Mouse (Mus musculus): ENCODE measurements at regions not wholly inside any gene's neighbourhood (a gene's known extent, or its start where the extent isn't known, plus 50 kb on each side); places are given as distances from the start of the nearest gene placed in this dataset.
"Not testable (repeated sequence)": the region's sequence is repeated elsewhere in the genome, so short reads cannot be mapped to it uniquely, and the experiment has no call there.

GRCm38 (mm10) chr16:46840764-46841163 lies 342.4 kb upstream of the Nectin3 start:
- H3K36me3 ChIP-seq (ENCODE audit: control insufficient read depth, insufficient read depth, low read length) = no peaks in the 10 kb centered on the region
- H3K27ac ChIP-seq (ENCODE audit: low read depth, low read length) = no peak overlapping the region
- H3K4me3 ChIP-seq (ENCODE audit: low read depth, low read length) = no peak overlapping the region

DNA sequence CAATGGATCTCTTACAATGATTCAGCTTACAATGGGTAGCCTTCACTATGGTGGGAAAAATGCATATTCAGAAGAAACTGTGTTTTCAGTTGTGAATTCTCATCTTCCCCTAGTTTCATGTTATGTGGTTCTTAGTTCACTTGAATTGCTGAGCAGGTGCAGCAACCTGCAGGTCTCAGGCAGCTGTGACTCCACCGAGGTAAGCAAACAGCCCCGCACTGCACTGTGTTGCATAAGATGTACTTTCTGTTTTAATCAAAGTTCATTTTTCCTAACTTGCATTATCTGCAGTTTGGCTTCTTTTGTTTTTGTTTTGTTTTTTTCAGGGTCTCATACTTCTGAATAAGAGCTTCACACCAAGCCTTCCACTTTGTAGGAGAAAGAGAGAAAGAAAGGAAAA lies 326.8 kb upstream of the Nectin3 start:
- Histone ChIP-seq H3K9ac (ENCODE audit: low read length) (no peak overlapping the region), H3K27me3 (replicated peaks; ENCODE audit: control insufficient read depth, insufficient read depth, low read length) (no peaks in the 10 kb centered on the region), H3K36me3 (ENCODE audit: control insufficient read depth, insufficient read depth, low read length) (no peaks in the 10 kb centered on the region), H3K27ac (ENCODE audit: low read depth, low read length) (no peak overlapping the region), H3K4me2 (ENCODE audit: low read length) (no peak overlapping the region), H3K4me1 (ENCODE audit: control insufficient read depth, insufficient read depth, low read length) (no peaks in the 10 kb centered on the region), H3K4me3 (ENCODE audit: low read depth, low read length) (no peak overlapping the region), H3K9me3 (replicated peaks; ENCODE audit: control insufficient read depth, low read length) (no peaks in the 10 kb centered on the region)
- 90% methylated on average over 2 of the region's 2 CpGs for WGBS
- DNase-seq (ENCODE audit: low spot score) (no peak), ATAC-seq (no peak)

More at GRCm38 (mm10) chr16:46840764-46841163, 342.4 kb upstream of the Nectin3 start:
- H3K9me3 ChIP-seq (replicated peaks; ENCODE audit: control insufficient read depth, low read length) = no peaks in the 10 kb centered on the region
- no peaks in the 10 kb centered on the region for H3K4me1 ChIP-seq (ENCODE audit: control insufficient read depth, insufficient read depth, low read length)
- ATAC-seq = no peak
- no peak overlapping the region for H3K9ac ChIP-seq (ENCODE audit: low read length)
- no peak overlapping the region for H3K4me2 ChIP-seq (ENCODE audit: low read length)
- DNase-seq (ENCODE audit: low spot score) = no peak
- H3K27me3 ChIP-seq (replicated peaks; ENCODE audit: control insufficient read depth, insufficient read depth, low read length) = no peaks in the 10 kb centered on the region

DNA sequence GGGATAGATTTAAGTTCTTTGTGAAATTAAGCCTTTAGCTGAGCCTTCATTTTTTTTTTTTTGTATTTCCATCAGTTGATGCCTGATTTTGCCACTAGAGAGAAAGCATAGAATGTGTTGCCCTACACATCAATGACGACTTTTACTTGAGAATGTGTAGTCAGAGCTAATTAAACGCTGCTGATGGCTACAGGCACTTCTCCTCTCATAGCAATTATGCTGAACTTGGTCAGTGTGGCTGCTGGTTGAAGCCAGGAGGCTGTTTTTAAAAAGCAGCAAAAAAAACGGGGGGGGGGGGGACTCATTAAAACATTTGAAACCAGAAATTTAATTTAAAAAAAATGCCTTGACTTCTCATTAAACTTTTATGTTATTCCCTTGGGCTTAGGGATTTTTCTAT lies 324.4 kb upstream of the Nectin3 start:
- no peaks in the 10 kb centered on the region for H3K4me1 ChIP-seq (ENCODE audit: control insufficient read depth, insufficient read depth, low read length)
- no peaks in the 10 kb centered on the region for H3K27me3 ChIP-seq (replicated peaks; ENCODE audit: control insufficient read depth, insufficient read depth, low read length)
- peak; percentile 32 for DNase-seq (ENCODE audit: low spot score)
- H3K9ac ChIP-seq (ENCODE audit: low read length) = no peak overlapping the region
- H3K27ac ChIP-seq (ENCODE audit: low read depth, low read length) = no peak overlapping the region
- no peaks in the 10 kb centered on the region for H3K9me3 ChIP-seq (replicated peaks; ENCODE audit: control insufficient read depth, low read length)
- peak; percentile 42; the same call in 1 of the 2 replicates for ATAC-seq
- no peaks in the 10 kb centered on the region for H3K36me3 ChIP-seq (ENCODE audit: control insufficient read depth, insufficient read depth, low read length)
- 19% methylated on average over 3 of the region's 3 CpGs for WGBS
- H3K4me3 ChIP-seq (ENCODE audit: low read depth, low read length) = no peak overlapping the region
- no peak overlapping the region for H3K4me2 ChIP-seq (ENCODE audit: low read length)

- ATAC-seq (peak; percentile 52; the same call in 1 of the 2 replicates), DNase-seq (ENCODE audit: low spot score) (peak; percentile 14)
- H3K4me1 ChIP-seq (ENCODE audit: control insufficient read depth, insufficient read depth, low read length) = no peaks in the 10 kb centered on the region
- no peak overlapping the region for H3K9ac ChIP-seq (ENCODE audit: low read length)
- 78% methylated on average over 1 of the region's 1 CpGs for WGBS
- no peak overlapping the region for H3K4me3 ChIP-seq (ENCODE audit: low read depth, low read length)
- H3K27me3 ChIP-seq (replicated peaks; ENCODE audit: control insufficient read depth, insufficient read depth, low read length) = no peaks in the 10 kb centered on the region
- no peak overlapping the region for H3K4me2 ChIP-seq (ENCODE audit: low read length)
- no peaks in the 10 kb centered on the region for H3K9me3 ChIP-seq (replicated peaks; ENCODE audit: control insufficient read depth, low read length)
- no peak overlapping the region for H3K27ac ChIP-seq (ENCODE audit: low read depth, low read length)
- no peaks in the 10 kb centered on the region for H3K36me3 ChIP-seq (ENCODE audit: control insufficient read depth, insufficient read depth, low read length)
These were observed 319.9 kb upstream of the Nectin3 start for GRCm38 (mm10) chr16:46818215-46818614.

DNA sequence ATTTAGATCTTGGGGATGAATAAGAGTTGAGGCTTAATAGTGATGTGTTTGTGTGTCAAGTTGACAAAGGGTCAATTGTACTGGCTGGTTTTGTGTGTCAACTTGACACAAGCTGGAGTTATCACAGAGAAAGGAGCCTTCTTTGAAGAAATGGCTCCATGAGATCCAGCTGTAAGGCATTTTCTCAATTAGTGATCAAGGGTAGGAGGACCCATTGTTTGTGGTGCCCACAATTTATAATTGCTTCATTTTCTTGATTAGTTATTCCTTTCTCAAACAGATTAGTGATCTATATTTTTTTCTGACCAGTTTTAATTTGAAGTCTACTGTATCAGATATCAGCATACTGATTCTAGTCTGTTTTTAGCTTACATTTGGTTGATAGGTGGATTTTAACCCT lies 313.5 kb upstream of the Nectin3 start:
- H3K4me3 ChIP-seq (ENCODE audit: low read depth, low read length); H3K9me3 ChIP-seq (replicated peaks; ENCODE audit: control insufficient read depth, low read length); H3K4me2 ChIP-seq (ENCODE audit: low read length); ATAC-seq; DNase-seq (ENCODE audit: low spot score); H3K27me3 ChIP-seq (replicated peaks; ENCODE audit: control insufficient read depth, insufficient read depth, low read length); H3K9ac ChIP-seq (ENCODE audit: low read length); H3K4me1 ChIP-seq (ENCODE audit: control insufficient read depth, insufficient read depth, low read length); H3K36me3 ChIP-seq (ENCODE audit: control insufficient read depth, insufficient read depth, low read length); H3K27ac ChIP-seq (ENCODE audit: low read depth, low read length): not testable (repeated sequence)

DNA sequence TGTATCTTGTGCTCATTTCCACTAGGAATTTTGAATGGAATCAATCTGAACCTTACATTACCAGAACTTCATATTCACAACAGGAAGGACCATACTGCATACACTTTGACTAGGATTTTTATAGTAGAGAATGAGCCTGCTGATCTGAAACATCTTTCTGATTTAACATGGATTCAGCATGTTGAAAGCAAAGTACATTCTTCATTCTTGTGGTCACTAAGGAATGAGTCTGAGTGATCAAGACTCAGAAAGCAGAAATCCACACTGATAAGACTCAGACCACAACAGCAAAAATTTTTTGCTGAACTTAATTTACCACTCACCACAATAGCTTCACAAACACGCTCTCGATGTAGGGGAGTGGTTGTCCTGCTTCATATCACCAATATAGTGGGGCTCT lies 309.2 kb upstream of the Nectin3 start:
- Histone ChIP-seq H3K9ac (ENCODE audit: low read length) (no peak overlapping the region), H3K27me3 (replicated peaks; ENCODE audit: control insufficient read depth, insufficient read depth, low read length) (no peaks in the 10 kb centered on the region), H3K4me1 (ENCODE audit: control insufficient read depth, insufficient read depth, low read length) (no peaks in the 10 kb centered on the region), H3K4me2 (ENCODE audit: low read length) (no peak overlapping the region), H3K4me3 (ENCODE audit: low read depth, low read length) (no peak overlapping the region), H3K27ac (ENCODE audit: low read depth, low read length) (no peak overlapping the region), H3K36me3 (ENCODE audit: control insufficient read depth, insufficient read depth, low read length) (no peaks in the 10 kb centered on the region), H3K9me3 (replicated peaks; ENCODE audit: control insufficient read depth, low read length) (no peaks in the 10 kb centered on the region)
- ATAC-seq (no peak), DNase-seq (ENCODE audit: low spot score) (no peak)
- 96% methylated on average over 2 of the region's 2 CpGs for WGBS

GRCm38 (mm10) chr16:46776367-46776766 lies 278.0 kb upstream of the Nectin3 start:
- DNase-seq (ENCODE audit: low spot score) = peak; percentile 59
- no peak overlapping the region for H3K4me3 ChIP-seq (ENCODE audit: low read depth, low read length)
- WGBS = 39% methylated on average over 5 of the region's 5 CpGs
- no peak overlapping the region for H3K9ac ChIP-seq (ENCODE audit: low read length)
- H3K27me3 ChIP-seq (replicated peaks; ENCODE audit: control insufficient read depth, insufficient read depth, low read length) = no peaks in the 10 kb centered on the region
- H3K4me2 ChIP-seq (ENCODE audit: low read length) = no peak overlapping the region
- H3K4me1 ChIP-seq (ENCODE audit: control insufficient read depth, insufficient read depth, low read length) = no peaks in the 10 kb centered on the region
- peak; percentile 82 for ATAC-seq
- H3K9me3 ChIP-seq (replicated peaks; ENCODE audit: control insufficient read depth, low read length) = no peaks in the 10 kb centered on the region
- H3K27ac ChIP-seq (ENCODE audit: low read depth, low read length) = no peak overlapping the region
- H3K36me3 ChIP-seq (ENCODE audit: control insufficient read depth, insufficient read depth, low read length) = no peaks in the 10 kb centered on the region

DNA sequence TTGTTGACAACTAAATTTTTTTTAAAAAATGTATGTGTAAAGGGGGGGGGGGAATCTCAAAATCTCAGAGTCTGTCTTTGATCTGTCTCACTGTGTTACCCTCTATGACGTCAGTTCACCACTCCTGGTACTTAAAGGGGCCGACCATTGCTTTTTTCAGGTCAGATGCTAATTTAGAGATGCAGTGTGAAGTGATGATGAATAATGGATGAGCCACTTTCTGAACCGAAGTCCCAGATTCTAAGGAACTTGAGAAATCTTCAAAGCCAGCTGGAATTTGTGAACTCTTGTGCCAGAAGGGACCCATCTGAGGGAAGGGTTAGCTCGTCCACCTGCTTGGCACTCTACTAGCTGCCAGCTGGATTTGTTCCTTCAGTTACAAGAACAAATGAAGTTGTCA lies 271.1 kb upstream of the Nectin3 start:
- H3K4me1 ChIP-seq (ENCODE audit: control insufficient read depth, insufficient read depth, low read length) = 0 out of 2 replicates have a peak, but pooled peaks cover 3% of the 10 kb centered on the region
- WGBS = 12% methylated on average over 4 of the region's 4 CpGs

DNA sequence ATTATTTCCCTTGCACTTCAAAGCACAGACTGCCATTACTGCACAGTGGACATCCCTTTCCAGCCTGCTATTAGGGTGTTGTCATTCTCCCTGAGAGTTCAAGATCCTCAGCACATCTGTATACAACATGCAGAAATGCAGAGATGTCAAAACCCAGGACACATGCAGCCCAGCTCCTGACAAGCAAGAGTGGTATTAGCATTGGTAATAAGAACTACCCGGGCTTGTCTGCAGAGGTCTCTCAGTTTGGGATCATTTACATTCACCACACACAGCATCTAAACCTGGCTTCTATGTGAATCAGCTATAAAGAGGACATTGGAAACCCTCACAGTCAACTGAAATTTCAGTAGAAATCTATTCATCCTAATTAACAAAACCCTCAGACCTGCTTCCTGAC lies 270.1 kb upstream of the Nectin3 start:
- no peaks in the 10 kb centered on the region for H3K36me3 ChIP-seq (ENCODE audit: control insufficient read depth, insufficient read depth, low read length)
- peak overlapping the region; percentile 27; the same call in 1 of the 2 replicates for H3K27ac ChIP-seq (ENCODE audit: low read depth, low read length)
- H3K9me3 ChIP-seq (replicated peaks; ENCODE audit: control insufficient read depth, low read length) = no peaks in the 10 kb centered on the region
- H3K4me1 ChIP-seq (ENCODE audit: control insufficient read depth, insufficient read depth, low read length) = 0 out of 2 replicates have a peak, but pooled peaks cover 3% of the 10 kb centered on the region
- no peak overlapping the region for H3K4me3 ChIP-seq (ENCODE audit: low read depth, low read length)
- ATAC-seq = peak; percentile 43; the same call in 1 of the 2 replicates
- no peak overlapping the region for H3K4me2 ChIP-seq (ENCODE audit: low read length)
- no peak overlapping the region for H3K9ac ChIP-seq (ENCODE audit: low read length)
- 24% methylated on average over 1 of the region's 1 CpGs for WGBS
- H3K27me3 ChIP-seq (replicated peaks; ENCODE audit: control insufficient read depth, insufficient read depth, low read length) = no peaks in the 10 kb centered on the region
- peak; percentile 15 for DNase-seq (ENCODE audit: low spot score)

More for the DNA sequence above, 271.1 kb upstream of the Nectin3 start:
- no peak overlapping the region for H3K4me3 ChIP-seq (ENCODE audit: low read depth, low read length)
- H3K4me2 ChIP-seq (ENCODE audit: low read length) = no peak overlapping the region
- DNase-seq (ENCODE audit: low spot score) (peak; percentile 83), ATAC-seq (peak; percentile 96)
- H3K27me3 ChIP-seq (replicated peaks; ENCODE audit: control insufficient read depth, insufficient read depth, low read length) = no peaks in the 10 kb centered on the region
- no peak overlapping the region for H3K9ac ChIP-seq (ENCODE audit: low read length)
- H3K27ac ChIP-seq (ENCODE audit: low read depth, low read length) = no peak overlapping the region
- no peaks in the 10 kb centered on the region for H3K9me3 ChIP-seq (replicated peaks; ENCODE audit: control insufficient read depth, low read length)
- H3K36me3 ChIP-seq (ENCODE audit: control insufficient read depth, insufficient read depth, low read length) = no peaks in the 10 kb centered on the region
